Mouse (Mus musculus) layer of hippocampus, adult 18-20 months (tissue): ENCODE results near the gene Capn5. TPM values are rescaled to one million over a fixed set of nuclear protein-coding genes. Genes with fewer than 3 reads are reported as not detected.

ENCODE experiments used
- total RNA-seq, 2 experiments: library from RNA; stranded (reverse); gene quantifications; 2 replicates each; pipeline ENCODE4 v1.2.3; 2021

Capn5 gene
- total RNA-seq, 2 experiments from 2014 or later = 43.4 to 47.4 TPM

Other genes starting within 250 kb of the Capn5 start
- 10 to 100 TPM; 10.0 to 14.5 TPM for gene Myo7a, start 58.8 kb downstream of the Capn5 start, total RNA-seq
- gene Omp, start 32.8 kb downstream of the Capn5 start, total RNA-seq = 1 to 10 TPM; 1.1 to 1.2 TPM
- under 1 TPM; 0.13 to 0.25 TPM for gene B3gnt6, start 21.2 kb upstream of the Capn5 start, total RNA-seq
- 10 to 100 TPM; 18.1 to 24.9 TPM for gene Acer3, start 142.9 kb upstream of the Capn5 start, total RNA-seq
- 1 to 10 TPM; 1.1 to 1.6 TPM for gene Tsku, start 183.1 kb upstream of the Capn5 start, total RNA-seq